ENCODE assay signal across 1 mouse cellular context in the genomic region with DNA sequence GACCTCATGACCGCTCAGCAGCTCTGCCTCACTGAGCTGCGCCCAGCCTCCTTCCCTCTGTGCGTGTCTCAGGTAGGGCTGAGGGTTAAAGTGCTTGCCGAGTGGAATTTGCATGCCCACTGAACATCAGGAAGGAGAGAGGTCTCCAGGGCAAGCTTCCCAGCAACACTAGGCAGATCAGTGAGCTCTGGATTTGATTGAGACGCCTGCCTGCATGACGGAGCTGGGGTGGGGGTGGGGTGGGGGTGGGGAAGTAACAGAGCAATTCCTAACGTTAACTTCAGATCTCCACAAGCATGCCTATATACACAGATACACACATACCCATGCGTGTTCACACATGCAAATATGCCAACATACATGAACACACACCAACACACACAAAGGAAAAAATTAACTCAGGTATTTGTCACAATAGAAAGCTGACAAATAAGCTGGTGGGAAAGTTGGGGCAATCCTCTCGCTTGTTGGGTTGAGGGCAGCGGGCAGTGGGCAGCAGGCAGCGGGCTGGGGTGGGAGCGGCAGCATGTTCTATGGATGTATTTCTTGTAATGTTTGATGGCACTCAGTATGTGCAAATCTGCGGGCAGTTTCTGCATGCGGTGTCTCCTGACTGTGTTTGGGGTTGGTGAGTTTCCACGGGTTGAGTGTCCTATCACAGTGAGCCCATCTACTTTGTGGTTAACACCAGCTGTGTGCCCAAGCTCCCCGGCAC.
TF ChIP-seq lines count a peak whose summit lies in the region.

No protein-coding gene starts in this region.

TF ChIP-seq in CH12.LX, 34 proteins besides CTCF, POLR2A, EP300 and RAD21:
- no peak for TF ChIP-seq ZC3H11A (IDR thresholded peaks at IDR 0.05; ENCODE audit: low read depth, low read length)
- no peak for TF ChIP-seq RCOR1 (conservative IDR thresholded peaks at IDR 0.05; ENCODE audit: low read depth, low read length)
- TF ChIP-seq CHD2 (IDR thresholded peaks at IDR 0.05; ENCODE audit: low read length) = peak; percentile 67
- no peak for TF ChIP-seq GABPA (IDR thresholded peaks at IDR 0.05; ENCODE audit: insufficient replicate concordance, low read depth, low read length)
- TF ChIP-seq UBTF (IDR thresholded peaks at IDR 0.05; ENCODE audit: low read depth, low read length) = no peak
- TF ChIP-seq ZMIZ1 (IDR thresholded peaks at IDR 0.05; ENCODE audit: low read depth, low read length) = no peak
- TF ChIP-seq SIN3A (IDR thresholded peaks at IDR 0.05; ENCODE audit: low read length) = no peak
- TF ChIP-seq NRF1 (IDR thresholded peaks at IDR 0.05; ENCODE audit: low read depth, low read length) = peak; percentile 24; the same call in 1 of the 2 replicates
- TF ChIP-seq NELFE (IDR thresholded peaks at IDR 0.05; ENCODE audit: low read depth, low read length) = no peak
- TF ChIP-seq POLR2AphosphoS2 (IDR thresholded peaks at IDR 0.05; ENCODE audit: low read depth, low read length) = no peak
- 0 out of 2 replicates have a peak, but pooled peaks have one; percentile 38 for TF ChIP-seq MAZ (IDR thresholded peaks at IDR 0.05; ENCODE audit: low read depth, low read length)
- peak; percentile 39; the same call in 1 of the 2 replicates for TF ChIP-seq BHLHE40 (IDR thresholded peaks at IDR 0.05; ENCODE audit: low read depth, low read length)
- no peak for TF ChIP-seq PAX5 (IDR thresholded peaks at IDR 0.05; ENCODE audit: low read length)
- TF ChIP-seq HCFC1 (IDR thresholded peaks at IDR 0.05; ENCODE audit: low read depth, low read length) = peak; percentile 61
- TF ChIP-seq ELF1 (IDR thresholded peaks at IDR 0.05; ENCODE audit: low read depth, low read length) = peak; percentile 62
TF ChIP-seq in CH12.LX: peak in this region for 6.
